Mouse (Mus musculus): ENCODE measurements around the gene Dctn1.

The Dctn1 gene

DNA sequence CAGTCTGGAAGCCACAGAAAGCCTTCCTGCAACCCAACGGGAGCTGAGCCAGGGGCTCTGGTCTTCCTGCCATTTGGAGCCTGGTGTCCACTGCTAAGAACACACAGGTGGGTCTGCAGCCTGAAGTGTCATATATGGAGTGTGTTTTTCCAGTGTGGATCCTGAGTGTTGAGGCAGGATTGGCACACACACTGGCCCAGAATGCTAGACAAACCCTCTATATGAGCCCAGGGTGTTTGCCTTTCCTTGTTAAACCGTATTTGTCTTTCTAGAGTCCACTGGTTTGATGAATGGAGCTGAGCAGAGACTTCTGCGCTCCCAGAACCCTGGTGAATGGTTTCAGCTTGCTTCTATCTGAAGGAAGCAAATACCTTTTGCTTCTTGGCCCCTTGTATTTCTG is 54.1 kb downstream of the Dctn1 start, which contains the start of gene Slc4a5:
Slc4a5 (plus strand) TSS at position 15 of the 400 bp plus-strand sequence.
- no peak for DNase-seq (ENCODE audit: low read depth, low spot score)

DNA sequence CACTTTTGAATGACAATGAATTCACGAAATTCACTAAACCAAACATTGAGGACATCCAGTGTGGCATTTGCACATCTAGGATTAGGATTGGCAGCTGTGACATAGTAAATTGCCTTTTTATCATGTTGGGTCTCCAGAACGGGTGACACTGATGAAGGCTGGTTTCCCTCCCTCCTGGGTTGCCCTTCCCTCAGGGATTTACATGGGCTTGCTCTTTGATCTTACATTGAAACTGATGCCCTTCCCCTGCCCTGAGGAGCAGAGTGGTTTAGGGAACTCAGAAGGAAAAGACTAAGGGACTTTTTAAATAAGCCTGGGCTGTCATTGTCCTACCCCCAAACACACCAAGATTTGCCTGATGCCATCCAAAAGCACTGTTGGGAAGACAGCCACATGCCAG is 65.8 kb downstream of the Dctn1 start:
- no peak for DNase-seq (ENCODE audit: low read depth, low spot score)

DNA sequence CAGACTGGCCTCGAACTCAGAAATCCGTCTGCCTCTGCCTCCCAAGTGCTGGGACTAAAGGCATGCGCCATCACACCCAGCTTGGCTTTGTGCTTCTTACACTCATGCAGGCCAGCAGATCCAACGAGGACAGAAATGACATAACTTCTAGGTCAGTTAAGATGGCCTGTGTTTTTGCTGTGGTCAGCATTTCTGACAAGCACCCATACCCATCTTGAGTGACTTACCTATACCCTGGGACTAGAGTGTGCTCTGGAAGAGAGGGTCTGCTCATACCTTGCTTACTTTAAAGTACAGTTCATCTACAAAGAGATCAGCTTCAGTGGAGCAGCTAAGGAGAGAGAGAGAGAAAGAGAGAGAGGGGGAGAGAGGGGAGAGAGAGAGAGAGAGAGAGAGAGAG is 67.6 kb downstream of the Dctn1 start:
- DNase-seq (ENCODE audit: low read depth, low spot score) = no peak

DNA sequence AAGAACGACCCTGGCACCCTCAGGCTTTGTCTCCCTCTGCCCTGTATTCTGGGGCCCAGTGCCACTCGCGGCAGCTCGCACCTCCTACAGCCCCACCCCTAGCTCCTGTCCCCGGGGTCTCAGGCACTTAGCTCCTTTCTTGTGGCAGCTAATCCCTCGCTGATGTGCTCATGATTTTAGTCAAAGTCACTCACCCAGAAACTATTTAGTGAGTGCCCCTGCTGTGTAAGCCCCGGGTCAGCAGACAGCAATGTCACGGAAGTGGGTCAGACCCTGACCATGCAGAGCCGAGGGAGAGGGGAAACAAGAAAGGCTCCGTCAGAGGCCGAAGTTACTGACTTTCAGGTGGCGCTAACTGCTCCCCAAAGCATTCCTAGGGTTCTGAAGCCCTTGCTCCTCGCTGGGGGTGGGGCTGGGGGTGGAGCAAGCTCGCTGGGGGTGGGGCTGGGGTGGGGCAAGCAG is 68.6 kb downstream of the Dctn1 start:
- no peak for DNase-seq (ENCODE audit: low read depth, low spot score)

DNA sequence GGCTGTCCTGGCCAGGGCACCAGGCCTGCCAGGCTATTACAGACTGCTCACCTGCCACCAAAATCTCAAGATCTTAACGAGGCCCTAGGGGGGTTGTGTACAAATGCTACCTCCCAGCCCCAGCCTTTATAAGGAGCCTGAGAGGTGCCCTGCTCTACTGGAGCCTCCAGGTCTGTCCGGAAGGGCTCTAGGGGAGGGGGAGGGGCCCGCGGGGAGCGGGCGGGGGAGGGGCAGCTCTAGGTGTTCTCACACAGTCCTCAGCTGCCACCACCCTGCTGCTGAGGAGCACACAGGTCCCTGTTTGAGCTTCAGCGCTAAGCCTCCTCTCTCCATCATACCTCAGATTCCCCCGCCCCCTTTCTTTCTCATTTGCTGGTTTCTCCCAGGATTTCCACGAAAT is 71.4 kb downstream of the Dctn1 start:
- DNase-seq (ENCODE audit: low read depth, low spot score) = no peak

GRCm38 (mm10) chr6:83244422-83245061 is 78.8 kb downstream of the Dctn1 start:
- no peak for DNase-seq (ENCODE audit: low read depth, low spot score)

DNA sequence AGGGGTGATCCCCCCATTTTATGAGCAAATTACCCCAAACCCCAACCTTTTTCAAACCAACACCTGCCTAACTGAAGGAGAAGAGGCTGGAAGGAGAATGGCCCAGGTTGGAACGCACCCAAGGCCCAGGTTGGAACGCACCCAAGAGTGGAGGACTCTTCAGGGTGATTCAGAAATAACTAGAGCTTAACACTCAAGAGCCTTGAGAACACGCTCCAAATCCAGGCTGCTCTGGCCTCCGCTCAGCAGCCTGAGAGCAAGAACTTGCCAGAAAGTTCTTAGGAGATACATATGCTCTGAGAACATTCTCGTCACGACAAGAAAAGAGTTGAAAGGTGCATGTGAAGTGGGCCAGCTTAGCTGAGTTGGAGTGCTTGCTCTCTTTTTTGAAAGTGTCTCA is 79.4 kb downstream of the Dctn1 start:
- DNase-seq (ENCODE audit: low read depth, low spot score) = no peak

DNA sequence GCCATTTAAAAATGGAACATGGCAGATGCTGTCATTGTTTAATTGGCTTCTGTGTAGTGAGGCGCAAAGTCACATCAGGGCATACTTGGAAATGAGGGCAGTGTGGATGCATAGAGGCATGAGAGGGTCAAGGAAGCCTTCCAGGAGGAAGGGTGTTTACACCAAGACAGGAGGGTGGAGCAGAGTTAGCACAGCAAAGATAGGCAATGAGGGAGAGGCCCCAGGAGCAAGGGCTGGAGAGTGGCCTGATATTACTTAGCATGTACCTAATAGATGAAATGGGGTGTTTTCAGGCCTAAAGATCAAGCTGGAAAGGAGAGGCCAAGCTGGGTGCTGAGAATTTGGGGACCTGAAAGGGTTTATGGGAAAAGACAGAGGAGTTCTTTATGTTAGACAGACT is 80.3 kb downstream of the Dctn1 start:
- DNase-seq (ENCODE audit: low read depth, low spot score) = no peak

DNA sequence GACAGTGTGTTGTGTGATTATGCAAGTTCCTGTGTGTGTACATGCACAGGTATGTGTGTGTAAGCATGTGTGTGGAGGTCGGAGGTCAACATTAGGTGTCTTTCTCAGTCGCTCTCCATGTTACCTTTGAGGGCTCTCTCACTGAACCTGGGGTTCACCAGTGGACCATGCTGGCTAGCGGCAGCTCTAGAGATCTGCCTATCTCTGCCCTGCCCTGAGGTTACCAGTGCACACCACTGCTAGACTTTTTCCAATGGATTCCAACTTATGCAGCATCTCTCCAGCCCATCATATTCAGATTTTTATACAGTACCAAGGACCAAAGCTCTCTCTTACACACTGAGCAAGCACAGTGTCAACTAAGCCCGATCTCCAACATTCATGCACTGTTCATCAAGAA is 81.0 kb downstream of the Dctn1 start:
- no peak for DNase-seq (ENCODE audit: low read depth, low spot score)

DNA sequence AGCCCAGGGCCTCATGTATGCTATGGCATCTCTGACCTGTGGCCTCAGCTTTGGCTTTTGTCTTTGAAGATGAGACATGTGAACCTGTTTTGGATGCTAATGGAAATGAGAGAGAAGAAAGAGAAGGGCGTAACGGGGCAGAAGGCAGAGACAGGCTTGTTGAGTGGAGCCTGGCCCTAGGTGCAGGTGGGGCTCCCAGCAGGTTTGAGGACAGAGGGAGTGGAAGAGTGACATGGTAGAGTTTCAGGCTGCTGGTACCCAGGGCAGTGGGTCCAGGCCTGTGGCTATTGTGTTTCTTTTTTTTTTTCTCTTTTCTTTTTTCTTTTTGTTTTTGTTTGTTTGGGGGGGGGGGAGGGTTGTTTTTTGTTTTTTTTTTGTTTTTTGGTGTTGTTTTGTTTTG is 81.4 kb downstream of the Dctn1 start:
- no peak for DNase-seq (ENCODE audit: low read depth, low spot score)

Data from brain, embryonic 18.5 days (tissue).